Mouse (Mus musculus): ENCODE results near the gene Hmgcl.
A peak's percentile ranks its signal among the peaks of the same experiment; 100 is the strongest.
"Not testable (repeated sequence)": the region's sequence is repeated elsewhere in the genome, so short reads cannot be mapped to it uniquely, and the experiment has no call there.

Hmgcl gene

GRCm38 (mm10) chr4:135926861-135927260, 19.4 kb upstream of the Hmgcl start:
- no peak for DNase-seq (ENCODE audit: inconsistent ontology term)

GRCm38 (mm10) chr4:135928376-135928775, 17.9 kb upstream of the Hmgcl start:
- no peak for DNase-seq (ENCODE audit: inconsistent ontology term)

GRCm38 (mm10) chr4:135929405-135929804, 16.8 kb upstream of the Hmgcl start:
- DNase-seq (ENCODE audit: inconsistent ontology term): no peak

- DNase-seq (ENCODE audit: inconsistent ontology term): no peak
Observed at GRCm38 (mm10) chr4:135929828-135930227, 16.4 kb upstream of the Hmgcl start.

GRCm38 (mm10) chr4:135930239-135930638, 16.0 kb upstream of the Hmgcl start:
- no peak for DNase-seq (ENCODE audit: inconsistent ontology term)

GRCm38 (mm10) chr4:135931832-135932231, 14.4 kb upstream of the Hmgcl start:
- no peak for DNase-seq (ENCODE audit: inconsistent ontology term)

- DNase-seq (ENCODE audit: inconsistent ontology term): peak; percentile 73
Observed at GRCm38 (mm10) chr4:135934708-135935500, 11.3 kb upstream of the Hmgcl start.

GRCm38 (mm10) chr4:135935502-135935901, 10.7 kb upstream of the Hmgcl start:
- DNase-seq (ENCODE audit: inconsistent ontology term): no peak

- no peak for DNase-seq (ENCODE audit: inconsistent ontology term)
Observed at GRCm38 (mm10) chr4:135938858-135939257, 7.4 kb upstream of the Hmgcl start.

- not testable (repeated sequence) for DNase-seq (ENCODE audit: inconsistent ontology term)
Observed at GRCm38 (mm10) chr4:135941026-135941425, 5.2 kb upstream of the Hmgcl start.

- DNase-seq (ENCODE audit: inconsistent ontology term): no peak
Observed at GRCm38 (mm10) chr4:135942193-135942592, 4.1 kb upstream of the Hmgcl start.

- no peak for DNase-seq (ENCODE audit: inconsistent ontology term)
Observed at GRCm38 (mm10) chr4:135943389-135943788, 2.9 kb upstream of the Hmgcl start.

GRCm38 (mm10) chr4:135945706-135946105, 542 bp upstream of the Hmgcl start:
- DNase-seq (ENCODE audit: inconsistent ontology term): no peak

- DNase-seq (ENCODE audit: inconsistent ontology term): peak; percentile 86
Observed at GRCm38 (mm10) chr4:135946659-135947301, 532 bp downstream of the Hmgcl start.

- DNase-seq (ENCODE audit: inconsistent ontology term): no peak
Observed at GRCm38 (mm10) chr4:135948142-135948541, 1.9 kb downstream of the Hmgcl start.

GRCm38 (mm10) chr4:135949475-135949874, 3.2 kb downstream of the Hmgcl start:
- DNase-seq (ENCODE audit: inconsistent ontology term): no peak

GRCm38 (mm10) chr4:135949911-135950310, 3.7 kb downstream of the Hmgcl start:
- peak; percentile 92 for DNase-seq (ENCODE audit: inconsistent ontology term)

GRCm38 (mm10) chr4:135950365-135950764, 4.1 kb downstream of the Hmgcl start:
- no peak for DNase-seq (ENCODE audit: inconsistent ontology term)

GRCm38 (mm10) chr4:135951505-135951904, 5.3 kb downstream of the Hmgcl start:
- no peak for DNase-seq (ENCODE audit: inconsistent ontology term)

GRCm38 (mm10) chr4:135953179-135953578, 6.9 kb downstream of the Hmgcl start:
- no peak for DNase-seq (ENCODE audit: inconsistent ontology term)

GRCm38 (mm10) chr4:135954241-135954640, 8.0 kb downstream of the Hmgcl start:
- DNase-seq (ENCODE audit: inconsistent ontology term): peak; percentile 37

- DNase-seq (ENCODE audit: inconsistent ontology term): no peak
Observed at GRCm38 (mm10) chr4:135955886-135956285, 9.6 kb downstream of the Hmgcl start.

- DNase-seq (ENCODE audit: inconsistent ontology term): no peak
Observed at GRCm38 (mm10) chr4:135958354-135958753, 12.1 kb downstream of the Hmgcl start.
